ENCODE assay signal across 18 mouse cellular contexts in the genomic region with DNA sequence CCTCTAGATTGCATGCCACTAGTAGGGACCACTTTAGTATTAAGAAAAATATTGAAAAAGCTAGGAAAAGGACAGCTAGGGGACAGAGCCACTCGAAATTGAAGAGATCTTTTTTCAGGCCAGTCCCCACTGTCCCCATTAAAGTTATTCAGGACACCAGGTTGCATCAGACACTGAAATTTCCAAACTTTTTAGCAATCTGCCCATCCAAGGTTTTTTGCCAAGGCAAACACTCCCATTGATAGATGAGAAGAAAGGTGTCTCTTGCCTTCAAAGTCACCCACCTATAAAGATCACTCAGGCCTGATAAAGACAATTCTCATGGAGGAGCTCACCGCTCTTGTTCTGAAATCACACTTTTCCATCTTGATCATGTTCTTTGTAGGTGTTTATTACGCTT.
DNase-seq lines count a peak whose midpoint lies in the region; ATAC-seq and TF ChIP-seq lines count a peak whose summit lies in the region.
"Had no signal": no experiment of that assay in that cellular context is flagged by ENCODE, and none has a peak within 500 bp of the region (broad histone marks: within the 10 kb centered on the region; RNA-seq: fewer than 3 reads in every experiment).

No protein-coding gene starts in this region.

- no peak for DNase-seq in frontal cortex, postnatal 14 days (ENCODE audit: low spot score in 2 of 2)
- no peak for DNase-seq in liver, postnatal 0 days
- DNase-seq in liver, embryonic 11.5 days (ENCODE audit: low spot score), result no peak
- peak; percentile 84 for DNase-seq in gonadal fat pad, adult 2 months (ENCODE audit: low read depth)
- DNase-seq: adrenal gland, adult 8-10 months; adrenal gland, postnatal 25 days; cerebellum, adult 11-12 months; cerebellum, adult 2 months; cerebellum, adult 9-10 months; cerebellum, postnatal 10 days; cerebellum, postnatal 25 days; forebrain, postnatal 0 days had no signal

- H3K36me3 ChIP-seq in liver, postnatal 0 days (replicated peaks; ENCODE audit: insufficient read depth, low read length), result no peaks in the 10 kb centered on the region
- H3K36me3 ChIP-seq in liver, embryonic 11.5 days (ENCODE audit: control insufficient read depth, insufficient read depth, low read length), result no peaks in the 10 kb centered on the region
- H3K36me3 ChIP-seq: embryonic facial prominence, embryonic 10.5 days; embryonic facial prominence, embryonic 12.5 days; forebrain, embryonic 15.5 days had no signal

- no peak overlapping the region for H3K4me3 ChIP-seq in liver, postnatal 0 days (ENCODE audit: low read depth, low read length)
- H3K4me3 ChIP-seq in liver, embryonic 11.5 days (ENCODE audit: low read depth, low read length), result no peak overlapping the region
- H3K4me3 ChIP-seq: embryonic facial prominence, embryonic 10.5 days; embryonic facial prominence, embryonic 12.5 days; forebrain, embryonic 13.5 days; forebrain, embryonic 15.5 days had no signal

- WGBS in liver, postnatal 0 days (ENCODE audit: insufficient replicate concordance), result 65% methylated on average over 3 of the region's 3 CpGs
- 74% methylated on average over 3 of the region's 3 CpGs for WGBS in liver, embryonic 11.5 days

- peak overlapping the region; percentile 29; the same call in 1 of the 2 replicates for H3K27ac ChIP-seq in liver, postnatal 0 days (ENCODE audit: low read depth)
- H3K27ac ChIP-seq in liver, embryonic 11.5 days (ENCODE audit: low read depth, low read length), result no peak overlapping the region
- H3K27ac ChIP-seq: embryonic facial prominence, embryonic 10.5 days; embryonic facial prominence, embryonic 12.5 days; forebrain, embryonic 13.5 days; forebrain, embryonic 15.5 days had no signal

- no peak overlapping the region for H3K9ac ChIP-seq in liver, postnatal 0 days (replicated peaks)
- H3K9ac ChIP-seq in liver, embryonic 11.5 days (ENCODE audit: low read depth, low read length), result no peak overlapping the region
- H3K9ac ChIP-seq: embryonic facial prominence, embryonic 12.5 days; forebrain, embryonic 13.5 days; forebrain, embryonic 15.5 days; forebrain, postnatal 0 days had no signal

- H3K4me1 ChIP-seq in liver, postnatal 0 days (ENCODE audit: insufficient read depth), result peaks cover 25% of the 10 kb centered on the region
- H3K4me1 ChIP-seq in liver, embryonic 11.5 days (replicated peaks; ENCODE audit: control insufficient read depth, insufficient read depth, low read length), result no peaks in the 10 kb centered on the region
- H3K4me1 ChIP-seq: forebrain, embryonic 13.5 days; forebrain, embryonic 15.5 days had no signal

- no peak overlapping the region for H3K4me2 ChIP-seq in liver, postnatal 0 days (ENCODE audit: low read depth, low read length)
- H3K4me2 ChIP-seq in liver, embryonic 11.5 days, result no peak overlapping the region
- H3K4me2 ChIP-seq: embryonic facial prominence, embryonic 12.5 days; forebrain, embryonic 13.5 days; forebrain, embryonic 15.5 days had no signal

- peak; percentile 55; the same call in 1 of the 2 replicates for ATAC-seq in frontal cortex, adult (ENCODE audit: low TSS enrichment)
- no peak for ATAC-seq in liver, postnatal 0 days
- no peak for ATAC-seq in liver, embryonic 11.5 days (replicated peaks; ENCODE audit: low FRiP score)
- no peak for ATAC-seq in megakaryocyte, adult 5-6 weeks (ENCODE audit: poor library complexity, severe bottlenecking)
- ATAC-seq: forebrain, embryonic 13.5 days; forebrain, embryonic 15.5 days; forebrain, postnatal 0 days had no signal

- no peaks in the 10 kb centered on the region for H3K27me3 ChIP-seq in liver, postnatal 0 days (ENCODE audit: insufficient read depth, low read length)
- no peaks in the 10 kb centered on the region for H3K27me3 ChIP-seq in liver, embryonic 11.5 days (replicated peaks; ENCODE audit: control insufficient read depth, insufficient read depth, low read length)
- H3K27me3 ChIP-seq: embryonic facial prominence, embryonic 12.5 days; forebrain, embryonic 13.5 days; forebrain, embryonic 15.5 days had no signal

- H3K9me3 ChIP-seq in liver, postnatal 0 days (ENCODE audit: low read length), result no peaks in the 10 kb centered on the region
- no peaks in the 10 kb centered on the region for H3K9me3 ChIP-seq in liver, embryonic 11.5 days (ENCODE audit: control insufficient read depth, low read length)
- H3K9me3 ChIP-seq: embryonic facial prominence, embryonic 10.5 days; embryonic facial prominence, embryonic 12.5 days; forebrain, embryonic 13.5 days; forebrain, embryonic 15.5 days had no signal

- TF ChIP-seq CTCF in liver, postnatal 0 days (IDR thresholded peaks at IDR 0.05; ENCODE audit: low read depth), result no peak

- TF ChIP-seq EP300 in liver, postnatal 0 days (IDR thresholded peaks at IDR 0.05; ENCODE audit: low read depth), result no peak
